In the genomic region with DNA sequence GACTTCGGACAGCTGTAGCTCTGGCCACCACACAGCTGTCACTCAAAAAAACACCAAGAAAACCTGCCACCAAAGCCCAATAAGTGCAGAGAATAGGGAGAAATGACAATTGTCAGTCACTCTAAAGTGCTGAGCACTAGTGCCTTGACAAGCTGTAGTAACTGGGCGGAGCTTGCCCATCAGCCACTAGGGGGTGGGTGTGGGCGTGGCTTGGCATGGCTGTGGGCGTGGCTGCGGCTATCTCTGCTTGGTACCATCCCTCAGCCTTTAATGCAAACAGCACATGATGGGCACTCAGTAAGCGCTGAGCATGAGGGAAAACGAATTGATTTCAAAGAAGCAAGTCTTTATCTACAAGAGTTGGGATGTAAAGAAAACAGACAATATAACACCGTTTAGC, we compare ENCODE assay signal across 10 mouse cellular contexts.
DNase-seq lines count a peak whose midpoint lies in the region.
"Had no signal": no experiment of that assay in that cellular context is flagged by ENCODE, and none has a peak within 500 bp of the region (broad histone marks: within the 10 kb centered on the region; RNA-seq: fewer than 3 reads in every experiment).

No protein-coding gene starts in this region.

- peak; percentile 32 to 34 for DNase-seq in kidney, postnatal 4 days
- DNase-seq in kidney, postnatal 14 days: no peak
- DNase-seq in thymus, postnatal 4 days: peak; percentile 44
- DNase-seq in thymus, adult 18-20 months: no peak
- DNase-seq in c-Kit-positive CD71-positive TER-119-negative erythroid progenitor cells, embryonic 14.5 days (ENCODE audit: low read depth): peak; percentile 16
- DNase-seq in layer of hippocampus, postnatal 10 days (ENCODE audit: low spot score in 2 of 2): no peak
- DNase-seq in cerebellum, adult 18-20 months: no peak
- DNase-seq: cerebellum, postnatal 36 days; gastrocnemius, postnatal 25 days; left cerebral cortex, postnatal 4 days had no signal

Comparison
In these comparisons a context has a peak if more than half of its experiments do, and no peak if none do; other contexts are left out.
1. DNase-seq: peak in kidney, postnatal 4 days (2 of 2), thymus, postnatal 4 days (single experiment) and c-Kit-positive CD71-positive TER-119-negative erythroid progenitor cells, embryonic 14.5 days (single experiment); none in kidney, postnatal 14 days (single experiment), thymus, adult 18-20 months (0 of 2), layer of hippocampus, postnatal 10 days (0 of 2) and cerebellum, adult 18-20 months (0 of 2).